Mouse (Mus musculus): Measurements from ENCODE around the gene Tmem234.

The Tmem234 gene

GRCm38 (mm10) chr4:129577688-129578087 is 22.8 kb upstream of the Tmem234 start:
- CTCF ChIA-PET = interaction anchor here (0.8 to 1.4 kb wide), 4 partner anchors 20 to 28 kb away, joined by 3 read pairs; no protein-coding TSS in a partner anchor

DNA sequence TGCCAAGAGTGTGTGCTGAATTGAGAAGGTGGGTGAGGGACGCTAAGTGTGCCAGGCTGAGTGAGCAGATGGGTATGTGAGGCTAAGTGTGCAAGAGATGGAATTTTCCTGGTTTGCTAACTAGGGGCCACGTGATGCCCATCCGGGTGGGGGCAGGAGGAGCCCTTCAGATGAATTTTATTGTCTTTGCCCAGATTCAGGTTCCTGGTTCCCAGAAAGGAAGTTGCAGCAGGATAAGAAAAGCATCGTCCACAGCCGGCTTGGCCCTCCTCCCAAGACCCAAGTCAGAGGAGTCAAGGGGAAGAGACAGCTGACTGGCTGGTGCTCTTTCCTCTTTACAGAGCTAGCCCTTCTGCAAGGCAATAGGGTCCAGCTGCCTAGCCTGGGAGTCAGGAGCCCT is 22.0 kb upstream of the Tmem234 start, which contains the start of gene Fam167b:
Gene Fam167b (minus strand): TSS at position 84 of the 400 bp plus-strand sequence.
- CTCF ChIA-PET = interaction anchor here (0.8 to 1.4 kb wide), 3 partner anchors 21 to 118 kb away, joined by 3 to 16 read pairs (median 3); partner anchors contain the start of gene Bsdc1

- CTCF ChIA-PET = interaction anchor here (0.6 kb wide), 1 partner anchor 35 kb away, joined by 3 read pairs; no protein-coding TSS in a partner anchor
Observed at GRCm38 (mm10) chr4:129580347-129580746, 20.1 kb upstream of the Tmem234 start.

GRCm38 (mm10) chr4:129582251-129582650 is 18.2 kb upstream of the Tmem234 start:
- CTCF ChIA-PET = no interaction called here

GRCm38 (mm10) chr4:129584370-129584769 is 16.1 kb upstream of the Tmem234 start:
- CTCF ChIA-PET = interaction anchor here (1.1 to 2.1 kb wide), 3 partner anchors 11 to 24 kb away, joined by 3 to 9 read pairs (median 5); partner anchors contain the start of gene Lck

- CTCF ChIA-PET = interaction anchor here (1.1 to 2.1 kb wide), 3 partner anchors 12 to 23 kb away, joined by 3 to 9 read pairs (median 5); partner anchors contain the start of gene Lck
Observed at GRCm38 (mm10) chr4:129584884-129585608, 15.4 kb upstream of the Tmem234 start.

- CTCF ChIA-PET = interaction anchor here (1.4 to 2.1 kb wide), 2 partner anchors 20 to 22 kb away, joined by 3 to 9 read pairs; no protein-coding TSS in a partner anchor
Observed at GRCm38 (mm10) chr4:129585773-129586172, 14.7 kb upstream of the Tmem234 start.

DNA sequence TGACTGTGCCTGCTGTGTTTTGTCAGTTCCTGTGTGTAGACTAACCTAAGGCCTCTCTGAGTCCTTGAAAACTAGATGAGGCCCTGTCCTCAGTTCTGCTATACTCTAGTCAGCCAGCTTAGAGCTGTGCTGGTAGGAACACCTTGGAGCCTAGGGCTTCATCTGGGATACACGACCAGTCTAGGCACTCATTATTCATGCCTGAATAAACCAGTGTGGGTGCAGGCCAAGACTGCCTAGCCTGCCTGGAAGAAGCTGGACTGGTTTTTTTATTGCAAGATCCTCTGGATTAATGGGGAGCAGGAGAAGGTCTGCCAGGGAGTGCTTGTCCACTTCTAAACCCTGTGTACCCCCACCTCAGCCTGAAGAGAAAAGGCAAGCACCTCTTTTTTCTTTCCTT is 13.5 kb upstream of the Tmem234 start:
- CTCF ChIA-PET = no interaction called here

DNA sequence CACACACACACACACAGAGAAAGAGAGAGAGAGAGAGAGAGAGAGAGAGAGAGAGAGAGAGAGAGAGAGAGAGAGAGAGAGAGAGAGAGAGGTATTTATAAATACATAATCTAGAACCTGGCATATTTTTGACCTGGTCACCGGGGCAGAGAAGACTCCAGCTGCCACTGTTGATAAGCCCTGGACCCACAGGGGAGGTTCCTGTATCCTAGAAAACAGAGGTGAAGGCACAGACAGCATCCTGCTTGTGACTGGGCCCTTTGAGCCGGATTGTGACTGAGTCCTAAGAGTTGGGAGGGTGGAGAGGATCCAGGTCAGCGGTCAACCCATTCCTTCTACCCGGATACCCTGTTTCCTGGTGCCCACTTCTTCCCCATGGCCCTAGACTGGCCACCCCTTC is 11.6 kb upstream of the Tmem234 start:
- CTCF ChIA-PET = interaction anchor here (1.2 kb wide), 1 partner anchor 53 kb away, joined by 4 read pairs; no protein-coding TSS in a partner anchor

- CTCF ChIA-PET = interaction anchor here (0.9 to 1.7 kb wide), 3 partner anchors 24 to 258 kb away, joined by 3 to 9 read pairs (median 7); no protein-coding TSS in a partner anchor
Observed at GRCm38 (mm10) chr4:129608426-129609025, 8.1 kb downstream of the Tmem234 start.

DNA sequence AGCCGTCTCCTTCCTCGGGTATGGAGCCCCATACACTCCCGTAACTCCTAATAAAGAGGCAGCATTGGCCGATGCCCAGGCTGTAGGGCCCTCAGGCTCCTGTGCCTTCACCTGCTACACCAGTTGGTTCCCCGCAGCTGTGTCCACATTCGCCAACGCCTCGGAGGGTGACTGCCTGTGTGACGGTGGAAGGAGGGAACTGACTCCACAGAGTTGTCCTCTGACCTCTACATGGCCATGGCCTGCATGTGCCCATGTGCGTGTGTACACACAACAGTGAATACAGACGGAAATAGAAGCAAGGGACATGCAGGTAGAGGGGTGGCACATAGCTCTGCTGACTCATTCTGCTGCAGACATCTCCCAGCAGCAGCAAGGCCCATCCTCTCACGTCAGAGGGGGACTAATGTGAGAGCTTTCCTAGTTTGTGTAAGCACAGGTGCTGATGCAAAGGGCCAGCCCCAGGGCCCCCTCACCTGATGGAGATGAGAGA is 8.7 kb downstream of the Tmem234 start:
- CTCF ChIA-PET = interaction anchor here (0.6 to 1.7 kb wide), 4 partner anchors 33 to 101 kb away, joined by 3 to 13 read pairs (median 6); no protein-coding TSS in a partner anchor

GRCm38 (mm10) chr4:129610026-129610425 is 9.6 kb downstream of the Tmem234 start:
- CTCF ChIA-PET = no interaction called here

DNA sequence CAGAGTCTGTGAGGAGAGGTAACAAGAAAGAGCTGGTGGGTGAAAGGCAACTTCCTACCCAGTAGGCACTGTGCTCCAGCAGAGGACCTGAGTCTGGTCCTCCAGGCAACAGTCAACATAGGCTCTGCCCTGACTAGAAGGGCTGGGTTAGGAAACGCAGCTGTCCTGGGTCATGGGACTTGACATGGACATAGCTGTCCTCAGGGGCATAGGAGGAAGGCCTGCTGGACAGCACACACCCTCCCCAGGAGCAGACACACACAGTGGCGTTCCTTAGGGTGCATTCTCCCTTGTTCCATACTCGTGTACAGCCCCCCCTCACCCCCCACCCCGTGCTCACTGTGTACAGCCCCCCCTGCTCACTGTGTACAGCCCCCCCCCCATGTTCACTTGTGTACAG is 10.0 kb downstream of the Tmem234 start:
- CTCF ChIA-PET = interaction anchor here (0.6 to 1.0 kb wide), 2 partner anchors 34 to 62 kb away, joined by 3 to 11 read pairs; no protein-coding TSS in a partner anchor

DNA sequence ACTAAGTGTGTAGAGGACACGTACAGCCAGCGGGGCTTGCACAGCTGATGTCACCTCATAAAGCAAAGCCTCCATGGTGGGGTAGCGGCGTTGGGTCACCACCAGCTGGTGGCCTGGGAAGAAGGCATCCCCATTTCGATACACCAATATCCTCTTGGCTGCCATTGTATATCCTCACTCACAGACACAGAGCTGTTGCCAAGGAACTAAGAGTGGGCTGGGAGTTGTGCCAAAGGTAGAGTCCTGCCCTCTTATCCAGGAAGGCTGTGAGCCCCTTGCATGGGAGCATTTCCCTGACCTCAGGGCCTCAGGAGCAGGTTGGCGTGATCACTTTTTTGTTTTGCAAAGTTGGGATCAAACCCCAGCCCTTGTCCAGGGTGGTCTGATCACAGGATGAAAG is 13.6 kb downstream of the Tmem234 start, which contains the start of gene Dcdc2b:
Gene Dcdc2b (minus strand): TSS at position 165 of the 400 bp plus-strand sequence.
- CTCF ChIA-PET = no interaction called here

DNA sequence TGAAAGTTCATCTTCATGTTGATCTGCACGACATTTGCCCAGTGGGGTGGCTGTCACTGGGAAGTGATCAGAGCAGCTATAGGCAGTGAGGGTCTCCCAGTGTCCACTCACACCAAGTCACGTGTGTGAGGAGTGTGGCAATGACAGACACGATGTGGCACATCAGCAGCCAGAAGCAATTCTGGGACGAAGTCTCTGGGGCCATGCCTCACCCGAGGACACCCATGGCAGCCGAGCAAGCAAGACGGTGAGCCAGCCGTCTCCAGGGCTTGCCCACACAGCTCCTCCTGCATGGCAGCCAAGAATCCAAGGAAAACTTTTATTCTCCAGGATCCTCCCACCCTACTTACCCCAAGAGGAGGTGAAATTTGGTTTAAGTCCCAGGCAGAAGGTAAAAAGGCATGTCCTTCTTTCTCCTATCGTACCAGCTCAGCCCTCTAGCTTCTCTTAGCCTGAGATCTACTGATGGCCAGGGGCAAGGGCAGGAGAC is 15.4 kb downstream of the Tmem234 start:
- CTCF ChIA-PET = no interaction called here

DNA sequence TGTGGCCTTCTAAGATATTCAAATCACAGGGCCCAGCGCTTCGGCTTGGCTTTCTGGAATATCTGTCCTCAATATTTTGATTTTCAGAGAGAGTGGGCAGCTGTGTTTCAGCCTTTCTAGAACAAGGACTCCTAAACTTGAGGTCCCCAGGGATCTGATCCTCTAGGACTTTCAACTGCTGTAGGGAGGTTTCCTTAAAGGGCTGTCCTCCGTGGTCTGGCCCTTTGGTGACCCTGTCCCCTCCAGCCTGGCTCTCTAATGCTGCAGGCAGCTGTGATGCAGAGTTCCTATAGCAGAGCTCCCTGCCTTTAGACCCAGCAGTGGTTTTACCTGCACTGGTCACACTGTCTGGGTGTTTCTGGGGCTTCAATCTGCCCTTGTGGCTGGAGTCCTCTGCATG is 16.2 kb downstream of the Tmem234 start:
- CTCF ChIA-PET = interaction anchor here (0.5 kb wide), 1 partner anchor 68 kb away, joined by 3 read pairs; no protein-coding TSS in a partner anchor

GRCm38 (mm10) chr4:129617121-129617641 is 16.7 kb downstream of the Tmem234 start:
- CTCF ChIA-PET = no interaction called here

DNA sequence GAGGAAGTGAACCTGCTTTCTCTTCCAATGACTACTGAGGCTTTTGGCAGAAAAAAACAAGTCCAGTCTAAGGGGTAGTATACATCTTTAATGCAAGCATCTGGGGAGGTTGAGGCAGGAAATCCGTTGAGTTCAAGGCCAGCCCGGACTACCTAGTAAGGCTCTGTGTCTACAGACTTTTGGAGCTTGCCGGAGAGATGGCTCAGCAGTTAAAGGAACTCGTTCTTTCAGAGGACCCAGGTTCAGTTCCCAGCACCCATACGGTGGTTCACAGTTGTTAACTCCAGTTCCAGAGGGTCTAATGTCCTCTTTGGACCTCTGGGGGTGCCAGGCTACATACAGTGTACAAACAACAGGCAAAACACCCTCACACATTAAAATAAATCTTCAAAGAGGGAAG is 17.6 kb downstream of the Tmem234 start:
- CTCF ChIA-PET = no interaction called here

- CTCF ChIA-PET = interaction anchor here (0.7 kb wide), 1 partner anchor 77 kb away, joined by 4 read pairs; no protein-coding TSS in a partner anchor
Observed at GRCm38 (mm10) chr4:129618786-129619691, 18.6 kb downstream of the Tmem234 start, which contains the start of gene Iqcc. Gene Iqcc, minus strand, starts transcription at chr4:129619099.

Data from spleen, embryonic (tissue).